Mouse (Mus musculus) heart, postnatal 0 days (tissue): ENCODE data around the gene Rbms1. TPM values are rescaled to one million over a fixed set of nuclear protein-coding genes. Genes with fewer than 3 reads are reported as not detected.
A peak's percentile ranks its signal among the peaks of the same experiment; 100 is the strongest.

Experiments
- ATAC-seq: fragments of 200-750 bp; cut with Nextera tagmentation; 2 replicates; pipeline ENCODE4 v1.8.0; 2017; ENCODE audit warnings: low read depth, moderate number of reproducible peaks, moderate library complexity; ENCODE audit not compliant: insufficient read depth
- DNase-seq: peaks from one replicate; pipeline ENCODE4 v3.0.0-alpha.2; 2016; ENCODE audit warnings: low spot score
- H3K27ac ChIP-seq: fragments of 300-500 bp; sonication (generic); 2 replicates; pipeline ENCODE4 v1.5.1; 2014; ENCODE audit warnings: low read depth, mild to moderate bottlenecking
- H3K27me3 ChIP-seq: fragments of 300-500 bp; sonication (generic); 2 replicates; pipeline ENCODE4 v1.6.1; 2014; ENCODE audit warnings: low read length, mixed read lengths; ENCODE audit not compliant: control insufficient read depth, insufficient read depth
- H3K36me3 ChIP-seq: fragments of 300-500 bp; sonication (generic); replicated peaks from 2 replicates; pipeline ENCODE4 v1.6.1; 2014; ENCODE audit warnings: low read length, mixed read lengths; ENCODE audit not compliant: control insufficient read depth, insufficient read depth
- H3K4me1 ChIP-seq: fragments of 300-500 bp; sonication (generic); 2 replicates; pipeline ENCODE4 v1.6.1; 2014; ENCODE audit warnings: antibody characterized with exemption; ENCODE audit not compliant: control insufficient read depth, insufficient read depth
- H3K4me2 ChIP-seq: fragments of 300-500 bp; sonication (generic); 2 replicates; pipeline ENCODE4 v1.6.1; 2014; ENCODE audit warnings: low read depth, mild to moderate bottlenecking, low read length, moderate library complexity
- H3K4me3 ChIP-seq: fragments of 300-500 bp; sonication (generic); 2 replicates; pipeline ENCODE4 v1.5.1; 2014; ENCODE audit warnings: low read depth, low read length
- H3K9ac ChIP-seq: fragments of 300-500 bp; sonication (generic); replicated peaks from 2 replicates; pipeline ENCODE4 v1.6.1; 2014; ENCODE audit warnings: low read depth, low read length, mixed read lengths
- H3K9me3 ChIP-seq: fragments of 300-500 bp; sonication (generic); replicated peaks from 2 replicates; pipeline ENCODE4 v1.6.1; 2016; ENCODE audit warnings: low read length; ENCODE audit not compliant: control insufficient read depth
- CTCF ChIP-seq: IDR thresholded peaks from 2 replicates; pipeline ENCODE4 v1.5.1; 2016; ENCODE audit warnings: antibody characterized with exemption, control low read depth, low read depth
- EP300 ChIP-seq: IDR thresholded peaks from 2 replicates; pipeline ENCODE4 v1.6.1; 2016; ENCODE audit warnings: antibody characterized with exemption, low read depth
- WGBS: fragments of 180-500 bp; shearing (Covaris S2); extraction: QIAGEN DNeasy Blood & Tissue Kit; methylation state at CpG from one replicate; pipeline ENCODE4 v1.1.7; 2014; 5-methylcytosine and 5-hydroxymethylcytosine counted together
- polyA plus RNA-seq: library from polyadenylated mRNA; unstranded; fragments of >200 nt; fragmentation: Nextera tagmentation; extraction: Ambion mirVana; gene quantifications from 2 replicates; pipeline ENCODE4 v1.2.1, GENCODE M21; 2015
- total RNA-seq: library from RNA; depleted of rRNA; stranded (reverse); fragments of >200 nt; gene quantifications from 2 replicates; pipeline ENCODE4 v1.2.3, GENCODE M21; 2014; ENCODE audit warnings: low replicate concordance

The Rbms1 gene
- total and polyA plus RNA-seq, 2 experiments from 2014 or later, result 52.8 to 56.2 TPM

DNA sequence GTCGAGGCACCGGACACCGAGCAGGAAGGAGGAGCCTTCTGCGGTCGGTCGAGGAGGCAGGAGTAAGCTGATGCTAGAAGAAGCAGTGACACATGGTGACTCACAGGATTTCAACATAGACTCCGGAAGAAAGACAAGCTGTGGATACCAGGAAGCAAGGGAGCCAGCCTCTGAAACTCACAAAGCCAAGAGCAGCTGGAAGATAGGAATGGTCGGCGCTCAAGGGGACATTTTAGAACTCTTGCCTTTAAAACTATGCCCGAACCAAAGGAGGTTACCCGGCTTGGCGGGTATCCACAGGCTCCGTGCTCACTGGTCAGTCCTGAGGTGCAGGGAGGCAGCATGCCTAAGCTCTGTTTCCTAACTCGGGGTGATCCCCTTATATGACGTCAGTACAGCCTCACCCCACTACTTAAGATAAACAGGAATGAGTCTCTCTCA, 61.5 kb downstream of the Rbms1 start:
- Histone ChIP-seq H3K36me3 (no peaks in the 10 kb centered on the region), H3K27me3 (no peaks in the 10 kb centered on the region), H3K4me2 (peak overlapping the region; percentile 43), H3K4me3 (peak overlapping the region; percentile 11; the same call in 1 of the 2 replicates), H3K4me1 (peaks cover 32% of the 10 kb centered on the region), H3K27ac (peak overlapping the region; percentile 82), H3K9me3 (no peaks in the 10 kb centered on the region), H3K9ac (no peak overlapping the region)
- peak; percentile 81 for ATAC-seq
- WGBS, result 32% methylated on average over 15 of the region's 15 CpGs
- peak; percentile 86 for DNase-seq
- TF ChIP-seq EP300 (no peak), CTCF (no peak)

DNA sequence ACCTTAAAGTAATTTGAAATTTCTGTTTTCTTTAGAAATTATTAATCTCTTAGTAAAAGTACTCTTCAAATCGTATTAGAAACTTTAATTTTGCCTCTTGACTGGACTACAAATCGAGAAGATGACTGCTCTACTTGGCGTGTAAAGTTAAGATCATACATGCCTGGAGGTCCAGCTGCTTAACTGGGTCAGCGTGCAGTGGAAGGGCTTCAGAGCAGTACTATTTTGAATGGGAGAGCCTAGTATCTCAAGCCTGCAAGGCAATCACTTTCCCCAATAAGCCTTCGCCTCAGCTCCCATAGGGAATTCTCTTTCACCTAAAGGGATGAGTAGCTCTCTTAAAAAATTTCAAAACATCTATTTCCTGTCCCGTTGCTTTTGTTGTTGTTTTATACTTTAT, 62.0 kb downstream of the Rbms1 start:
- no peak overlapping the region for H3K9ac ChIP-seq
- peak overlapping the region; percentile 43 for H3K4me2 ChIP-seq

DNA sequence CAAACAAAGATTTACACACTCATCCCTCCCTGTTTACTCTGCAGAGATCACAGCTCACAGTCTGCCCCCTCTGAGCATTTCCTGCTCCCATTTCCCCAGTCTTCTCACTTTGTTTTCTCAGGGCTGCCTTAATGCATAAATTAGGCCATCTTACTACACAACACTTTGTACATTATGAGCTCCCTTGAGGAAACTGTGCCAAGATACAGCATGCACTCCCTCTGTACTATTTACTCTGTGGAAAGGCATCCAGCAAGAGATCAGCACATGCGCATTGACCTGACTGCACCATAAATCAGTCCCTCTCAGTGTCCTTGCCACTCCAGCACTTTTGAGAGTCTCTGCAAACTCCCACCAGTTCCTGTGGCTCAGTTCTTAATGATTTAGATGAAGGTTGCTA, 70.0 kb downstream of the Rbms1 start:
- no peak overlapping the region for H3K9ac ChIP-seq
- H3K9me3 ChIP-seq, result no peaks in the 10 kb centered on the region
- no peak overlapping the region for H3K4me2 ChIP-seq
- DNase-seq, result no peak
- 76% methylated on average over 1 of the region's 1 CpGs for WGBS
- TF ChIP-seq CTCF (no peak), EP300 (no peak)
- no peak for ATAC-seq
- H3K27ac ChIP-seq, result 0 out of 2 replicates have a peak overlapping the region, but pooled peaks have one; percentile 15
- no peaks in the 10 kb centered on the region for H3K27me3 ChIP-seq
- no peak overlapping the region for H3K4me3 ChIP-seq
- no peaks in the 10 kb centered on the region for H3K36me3 ChIP-seq
- H3K4me1 ChIP-seq, result peaks cover 6% of the 10 kb centered on the region; the same call in 1 of the 2 replicates

More for the DNA sequence above, 62.0 kb downstream of the Rbms1 start:
- peaks cover 32% of the 10 kb centered on the region for H3K4me1 ChIP-seq
- ATAC-seq (no peak), DNase-seq (no peak)
- H3K27ac ChIP-seq, result peak overlapping the region; percentile 82
- H3K4me3 ChIP-seq, result peak overlapping the region; percentile 11; the same call in 1 of the 2 replicates
- no peaks in the 10 kb centered on the region for H3K9me3 ChIP-seq
- WGBS, result 75% methylated on average over 6 of the region's 6 CpGs
- no peaks in the 10 kb centered on the region for H3K27me3 ChIP-seq
- no peak for TF ChIP-seq CTCF
- no peak for TF ChIP-seq EP300
- no peaks in the 10 kb centered on the region for H3K36me3 ChIP-seq

DNA sequence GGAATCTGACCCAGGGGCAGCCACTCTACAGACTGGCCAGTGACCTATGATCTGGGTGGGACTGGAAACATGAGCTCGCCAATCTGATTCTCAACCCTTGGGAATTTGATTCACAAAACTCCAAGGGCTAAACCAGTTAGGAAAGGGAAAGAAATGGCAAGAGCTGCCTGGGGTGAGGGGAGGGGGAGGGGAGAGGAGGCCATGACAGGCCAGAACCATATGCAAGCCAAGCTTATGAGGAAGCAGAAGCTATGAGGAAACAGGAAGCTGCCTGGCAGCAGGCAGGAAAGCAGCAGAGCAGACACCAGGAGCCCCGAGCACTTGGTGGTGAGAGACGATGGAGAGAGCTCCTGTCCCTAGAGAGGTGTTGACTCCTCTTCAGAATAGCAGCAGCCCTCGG, 79.1 kb downstream of the Rbms1 start:
- H3K9ac ChIP-seq, result no peak overlapping the region
- ATAC-seq (no peak), DNase-seq (peak; percentile 33)
- H3K27me3 ChIP-seq, result no peaks in the 10 kb centered on the region
- H3K36me3 ChIP-seq, result no peaks in the 10 kb centered on the region
- H3K27ac ChIP-seq, result peak overlapping the region; percentile 1; the same call in 1 of the 2 replicates
- H3K4me1 ChIP-seq, result peaks cover 9% of the 10 kb centered on the region; the same call in 1 of the 2 replicates
- no peak overlapping the region for H3K4me3 ChIP-seq
- 34% methylated on average over 4 of the region's 4 CpGs for WGBS
- H3K4me2 ChIP-seq, result no peak overlapping the region
- TF ChIP-seq CTCF (no peak), EP300 (no peak)
- no peaks in the 10 kb centered on the region for H3K9me3 ChIP-seq

DNA sequence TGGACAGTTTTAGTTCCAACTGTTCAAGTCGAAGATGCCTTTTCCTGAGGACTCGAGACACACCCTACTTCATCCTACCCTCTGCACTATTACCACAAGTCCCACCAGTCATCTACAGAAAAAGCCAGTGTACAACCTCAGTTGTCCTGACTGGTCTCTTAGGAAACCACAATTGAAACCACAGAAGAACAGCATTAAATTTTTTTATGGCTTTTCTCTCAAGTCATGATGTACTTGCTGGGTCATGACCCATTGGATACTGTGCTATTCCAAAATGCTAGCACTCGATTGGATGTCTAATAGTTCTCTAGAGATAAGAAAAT, 80.0 kb downstream of the Rbms1 start:
- Histone ChIP-seq H3K4me3 (no peak overlapping the region), H3K27ac (no peak overlapping the region), H3K9ac (no peak overlapping the region), H3K9me3 (no peaks in the 10 kb centered on the region), H3K36me3 (no peaks in the 10 kb centered on the region), H3K27me3 (no peaks in the 10 kb centered on the region), H3K4me1 (peaks cover 9% of the 10 kb centered on the region; the same call in 1 of the 2 replicates), H3K4me2 (no peak overlapping the region)
- ATAC-seq (no peak), DNase-seq (no peak)
- whole genome bisulfite sequencing, result 63% methylated on average over 3 of the region's 3 CpGs
- no peak for TF ChIP-seq CTCF
- TF ChIP-seq EP300, result no peak
